Mouse (Mus musculus) right cerebral cortex, postnatal 10 days (tissue): ENCODE measurements around the gene Tmub2.

Experiments
- DNase-seq, 2 experiments: peaks; one replicate each; pipeline ENCODE4 v3.0.0; 2021; ENCODE audit warnings: low spot score in 2 of 2

Gene Tmub2

DNA sequence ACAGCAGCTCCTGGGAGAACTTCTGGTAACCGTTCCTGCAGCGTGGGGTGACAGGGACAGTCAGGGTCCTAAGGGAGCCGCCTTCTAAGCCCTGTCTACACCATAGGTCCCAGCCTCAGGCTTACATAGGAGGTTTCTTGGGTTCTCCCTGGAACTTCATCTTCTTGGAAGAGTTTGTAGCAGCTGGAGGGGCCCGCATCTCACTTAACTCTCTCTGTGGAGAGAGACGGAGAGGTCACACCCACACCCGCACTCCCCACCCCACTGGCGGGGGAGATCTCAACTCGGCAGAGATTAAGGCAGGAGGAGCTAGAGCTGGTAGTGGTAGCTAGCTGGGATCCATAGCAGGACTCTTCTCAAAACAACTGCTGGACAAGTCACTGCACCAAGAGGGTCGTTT is 23.4 kb downstream of the Tmub2 start:
- no peak for DNase-seq

DNA sequence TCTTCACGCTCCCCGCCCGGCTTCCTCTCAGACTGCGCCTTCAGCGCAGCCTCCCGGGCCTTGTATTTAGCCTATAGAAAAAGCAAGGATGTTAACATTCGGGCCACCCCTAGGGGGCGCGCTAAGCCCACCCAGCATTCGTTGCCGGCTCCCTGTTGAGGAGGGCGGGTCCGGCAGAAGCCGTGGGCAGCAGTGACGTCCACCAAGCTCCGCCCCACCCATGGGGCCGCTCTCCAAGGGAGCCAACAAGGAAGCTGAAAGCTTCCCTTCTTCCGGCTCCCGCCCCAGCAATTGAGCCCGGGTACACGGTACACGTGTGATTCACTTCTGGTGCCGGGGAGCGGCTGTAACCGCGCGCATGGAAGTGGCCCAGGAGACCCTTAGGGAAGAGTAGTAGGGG is 24.2 kb downstream of the Tmub2 start:
- DNase-seq, result peak; percentile 97 to 98

DNA sequence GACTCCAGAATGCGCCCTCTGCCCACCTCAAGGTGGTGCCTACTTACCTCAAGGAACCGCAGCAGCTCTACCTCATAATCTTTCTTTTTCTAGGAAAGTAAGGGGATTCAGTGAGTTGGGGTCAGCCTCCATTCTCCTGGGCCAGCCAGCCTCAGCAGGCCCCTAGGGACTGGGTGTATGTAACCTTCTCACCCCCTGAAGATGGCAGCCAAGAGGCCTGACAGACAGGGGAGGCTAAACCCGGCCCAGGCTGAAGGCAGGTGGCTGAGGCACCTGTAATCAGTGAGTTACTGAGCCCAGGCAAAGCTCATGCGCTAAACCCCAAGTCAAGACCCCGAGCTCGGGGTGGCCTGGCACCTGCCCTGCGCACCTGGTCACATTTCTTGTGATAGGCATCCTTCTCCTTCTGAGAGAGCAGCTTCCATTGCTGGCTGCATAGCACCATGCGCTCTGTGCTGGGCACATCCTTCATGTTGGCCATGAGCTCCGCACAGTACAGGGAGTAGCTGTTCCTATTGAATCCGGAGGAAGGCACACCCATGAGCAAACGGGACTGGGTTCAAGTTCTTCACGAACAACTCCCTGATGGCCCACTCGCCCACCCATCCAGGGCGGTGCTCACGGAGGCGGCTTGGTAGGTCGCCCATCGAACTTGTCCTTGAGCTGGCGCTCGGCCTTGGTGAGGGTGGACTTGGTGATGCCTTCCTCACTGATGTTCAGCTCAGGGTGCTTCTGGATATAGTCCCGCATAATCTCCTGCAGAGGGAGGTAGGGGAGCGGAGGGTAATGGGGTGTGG is 25.3 kb downstream of the Tmub2 start:
- DNase-seq, result peak in 1 of 2 experiments; percentile 56

DNA sequence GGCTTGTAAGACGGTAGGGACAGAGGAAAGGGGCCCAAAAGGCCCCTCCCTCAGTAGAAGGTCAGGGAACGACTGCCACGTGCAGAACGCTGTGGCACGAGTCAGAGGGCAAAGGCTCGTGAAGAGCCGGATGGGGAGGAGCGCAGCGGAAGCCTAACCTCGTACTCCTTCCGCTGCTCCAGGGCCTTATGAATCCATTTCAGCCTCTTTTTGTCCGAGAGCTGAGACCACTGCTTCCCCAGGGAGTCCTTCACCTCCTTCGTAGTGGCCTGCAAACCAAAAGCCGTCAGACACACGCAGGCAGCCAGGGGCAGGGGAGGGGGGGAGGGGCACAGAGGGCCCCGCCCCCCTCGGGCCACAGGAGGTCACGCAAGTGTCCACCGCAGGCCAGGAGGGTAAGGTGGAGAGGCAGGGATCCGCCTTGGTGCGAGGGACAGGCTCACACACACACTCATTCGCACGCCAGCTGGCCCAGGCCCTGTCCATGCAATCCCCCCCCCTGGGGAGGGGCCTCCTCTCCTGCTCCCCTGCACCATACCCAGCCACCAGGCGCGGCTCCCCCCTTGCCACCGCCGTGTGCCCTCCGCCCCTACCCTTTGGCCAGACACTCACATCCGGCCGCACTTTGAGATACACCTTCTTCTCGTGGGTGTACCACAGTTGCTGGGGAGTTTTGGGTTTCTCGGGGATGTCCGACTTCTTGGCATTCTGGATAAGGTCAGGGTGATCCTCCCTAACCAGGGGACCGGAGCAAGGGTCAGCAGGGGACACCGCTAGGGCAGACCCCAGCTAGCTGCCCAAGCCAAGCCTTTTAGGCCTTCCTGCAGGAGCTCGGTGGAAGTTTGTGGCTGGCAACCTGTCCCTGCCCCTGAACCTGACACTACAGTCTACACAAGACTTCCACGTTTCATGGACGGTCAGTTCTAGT is 26.3 kb downstream of the Tmub2 start:
- no peak for DNase-seq

DNA sequence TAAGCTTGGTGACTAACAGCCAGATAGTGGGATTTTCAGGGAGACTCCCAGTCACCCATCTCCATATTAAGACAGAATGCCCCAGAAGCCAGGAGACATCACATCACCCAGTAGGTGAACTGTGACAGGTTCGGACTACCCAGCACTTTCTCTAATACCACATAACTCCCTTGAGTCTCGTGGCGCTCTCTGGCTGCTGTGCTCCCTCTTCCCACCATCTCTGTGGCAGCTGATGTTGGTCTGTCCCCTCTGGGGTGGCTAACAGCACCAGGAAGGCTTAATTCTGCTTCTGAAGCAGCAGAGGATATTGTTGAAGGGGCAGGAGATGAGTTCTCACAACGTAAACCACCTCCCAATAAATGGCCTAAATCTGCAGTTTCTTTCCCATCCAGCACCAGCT is 27.2 kb downstream of the Tmub2 start:
- no peak for DNase-seq

DNA sequence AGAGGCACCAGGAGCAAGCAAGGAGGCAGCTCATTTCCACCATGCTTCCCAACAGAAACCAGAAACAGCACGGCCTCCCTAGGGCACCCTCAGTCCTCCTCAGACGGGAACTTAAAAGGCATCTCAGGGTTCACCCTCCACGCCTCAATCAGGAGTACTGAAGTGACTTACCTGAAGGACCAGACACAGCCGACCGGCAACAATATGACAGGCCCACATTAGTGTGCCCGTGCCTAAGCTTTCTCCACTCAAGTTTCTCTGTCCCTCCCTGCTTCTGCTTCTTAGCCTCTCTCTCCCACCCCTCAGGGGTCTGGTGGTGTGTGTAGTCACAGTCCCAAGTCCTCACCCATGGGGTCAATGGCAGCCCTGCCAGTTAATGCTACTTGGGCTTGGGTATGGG is 27.9 kb downstream of the Tmub2 start:
- no peak for DNase-seq

DNA sequence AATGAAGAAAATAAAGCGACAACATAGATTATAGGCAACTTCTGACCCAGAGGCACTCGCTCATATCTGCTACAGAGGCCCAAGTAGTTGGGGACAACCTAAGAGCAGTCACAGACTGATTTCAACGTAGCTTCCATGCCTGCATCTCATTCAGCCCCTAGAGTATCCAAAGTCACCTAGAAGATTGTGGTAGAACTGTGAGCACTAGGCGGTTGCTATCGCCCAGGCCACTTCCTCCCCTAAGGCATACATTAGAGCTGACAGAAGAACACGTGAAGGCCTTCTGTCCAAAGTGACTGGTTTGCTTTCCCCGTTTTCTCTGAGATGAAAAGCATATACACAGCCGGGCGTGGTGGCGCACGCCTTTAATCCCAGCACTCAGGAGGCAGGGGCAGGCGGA is 29.6 kb downstream of the Tmub2 start:
- DNase-seq, result no peak

DNA sequence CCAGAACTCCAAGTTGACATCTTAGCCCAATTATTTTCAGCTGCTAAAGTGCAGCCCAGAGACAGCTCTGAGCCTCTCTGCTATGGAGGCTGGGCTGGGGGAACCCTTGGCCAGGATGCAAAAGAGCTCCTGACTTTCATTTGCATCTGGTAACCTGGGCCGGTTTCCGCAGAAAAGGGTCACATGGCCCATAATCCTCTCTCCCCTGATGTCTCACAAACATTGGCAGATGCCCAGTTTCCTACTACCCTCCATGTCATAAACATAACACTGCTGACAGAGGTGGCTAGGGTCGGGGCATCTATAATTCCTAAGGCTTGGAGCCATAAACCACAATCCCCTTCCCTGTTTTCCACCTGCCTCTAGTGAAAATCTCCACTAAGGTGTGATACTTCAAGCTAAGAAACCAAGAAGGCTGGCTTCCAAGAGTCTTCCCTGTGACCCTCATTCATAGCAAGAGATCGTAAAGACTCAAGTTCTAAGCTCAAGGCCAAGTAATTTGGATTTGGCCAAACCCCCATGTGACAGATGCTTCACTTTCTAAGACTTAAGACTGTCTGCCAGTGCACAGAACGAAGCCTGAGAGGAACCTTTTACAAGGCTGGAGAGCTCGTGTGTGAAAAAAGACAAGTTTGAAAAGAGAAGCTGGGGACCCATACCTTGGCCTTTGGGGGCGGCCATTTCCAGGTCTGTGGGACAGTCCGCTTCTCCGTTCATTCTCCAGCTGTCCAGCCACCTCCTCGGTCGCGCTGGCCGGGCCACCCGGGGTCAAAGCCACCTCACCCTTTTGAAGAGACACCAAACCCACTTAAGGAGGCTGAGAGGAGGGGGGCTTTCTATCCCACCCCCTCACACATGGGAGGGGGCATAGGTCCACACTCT is 31.2 kb downstream of the Tmub2 start:
- DNase-seq, result peak in 1 of 2 experiments; percentile 50

DNA sequence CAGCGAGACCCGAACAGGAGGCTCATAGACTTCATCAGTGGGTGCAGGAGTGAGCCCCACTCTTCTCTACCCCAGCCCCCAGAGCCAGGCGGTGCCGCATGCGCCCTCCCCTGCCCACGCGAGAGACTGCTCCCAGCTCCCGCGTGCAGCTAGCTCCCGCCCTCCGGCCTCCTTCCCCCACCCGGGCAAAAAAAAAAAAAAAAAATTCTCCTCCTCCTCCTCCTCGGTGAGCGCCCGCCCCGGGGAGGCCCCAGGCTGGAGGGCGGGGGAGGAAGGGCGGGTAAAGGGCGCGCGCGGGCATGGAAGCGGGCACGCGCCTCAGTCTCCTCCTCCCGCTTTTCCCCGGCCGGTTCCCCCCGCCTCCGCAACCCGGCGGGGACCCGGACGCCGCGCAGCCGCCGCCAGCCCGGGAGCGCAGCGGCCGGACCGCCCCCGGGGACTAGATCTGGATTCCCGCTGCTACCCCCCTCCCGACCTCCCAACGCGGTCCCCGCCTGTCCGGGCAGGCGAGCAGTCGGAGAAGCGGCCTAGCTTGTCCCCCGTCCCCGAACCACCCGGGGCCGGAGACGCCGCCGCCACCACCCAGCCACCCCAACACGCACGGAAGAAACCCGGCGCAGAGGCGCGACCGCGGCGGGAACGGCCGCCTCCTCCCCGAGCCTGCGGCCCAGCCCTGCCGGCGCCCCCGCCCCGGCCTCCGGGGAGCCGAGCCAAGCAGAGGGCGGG is 32.0 kb downstream of the Tmub2 start:
- peak; percentile 92 for DNase-seq

DNA sequence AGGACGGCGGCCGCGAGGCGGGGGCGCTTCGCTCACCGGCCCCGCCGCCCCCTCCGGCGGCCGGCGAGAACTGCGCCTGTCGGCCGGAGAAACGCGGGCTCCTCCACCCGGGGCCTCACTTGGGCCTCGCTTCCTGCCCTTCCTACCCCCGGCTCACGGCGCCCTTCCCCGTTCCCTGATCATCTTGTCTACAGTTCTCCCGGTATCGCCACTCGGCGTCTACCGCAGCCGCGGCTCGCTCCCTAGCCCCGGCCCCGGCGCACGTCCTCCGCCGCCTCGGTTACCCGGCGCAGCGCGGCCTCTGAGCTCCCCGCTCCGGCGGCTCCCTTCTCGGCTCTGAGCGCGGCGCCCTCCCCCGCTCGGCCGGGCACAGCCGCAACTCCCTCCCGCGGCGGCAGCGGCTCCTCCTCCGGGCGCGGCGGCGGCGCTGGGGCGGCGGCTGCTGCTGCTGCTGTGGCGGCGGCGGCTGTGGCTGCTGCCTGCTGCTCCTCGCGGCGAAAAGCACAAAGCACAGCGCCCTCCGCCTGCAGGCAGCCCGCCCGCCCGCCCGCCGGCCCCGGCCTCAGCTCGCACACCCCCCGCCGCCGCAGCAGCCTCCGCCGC is 32.7 kb downstream of the Tmub2 start:
- peak; percentile 68 to 76 for DNase-seq

DNA sequence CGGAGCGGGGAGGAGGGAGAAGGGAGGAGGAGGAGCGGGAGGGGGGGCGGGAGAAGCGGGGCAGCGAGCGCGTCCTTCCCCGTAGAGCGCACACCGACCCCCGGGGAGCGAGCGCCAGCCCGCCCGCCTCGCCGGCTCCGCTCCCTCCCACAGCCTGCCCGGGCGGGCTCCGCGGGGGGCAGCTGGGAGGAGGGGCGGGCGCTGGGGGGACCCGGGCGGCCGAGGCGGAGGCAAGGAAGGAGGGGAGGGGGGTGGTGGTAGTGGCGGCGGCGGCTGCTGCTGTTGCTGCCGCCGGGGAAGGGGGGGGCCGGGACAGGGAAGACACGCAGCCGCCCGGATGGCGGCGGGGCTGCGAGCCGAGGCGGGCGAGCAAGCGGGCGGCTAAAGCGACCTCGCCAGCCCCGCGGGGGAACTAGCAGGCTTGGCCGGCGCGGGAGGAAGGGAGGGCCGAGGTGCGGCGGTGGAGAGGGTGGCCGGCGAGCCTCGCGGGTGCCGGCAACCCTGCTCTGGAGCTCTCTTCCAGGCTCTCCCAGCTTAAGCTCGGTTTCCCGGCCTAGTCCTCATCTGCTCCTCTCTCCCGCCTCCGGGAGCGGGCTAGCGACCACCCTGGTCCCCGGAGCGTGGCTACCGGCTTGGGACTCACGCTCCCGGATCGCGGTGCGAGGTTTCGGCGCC is 33.3 kb downstream of the Tmub2 start:
- DNase-seq, result peak; percentile 78 to 80

DNA sequence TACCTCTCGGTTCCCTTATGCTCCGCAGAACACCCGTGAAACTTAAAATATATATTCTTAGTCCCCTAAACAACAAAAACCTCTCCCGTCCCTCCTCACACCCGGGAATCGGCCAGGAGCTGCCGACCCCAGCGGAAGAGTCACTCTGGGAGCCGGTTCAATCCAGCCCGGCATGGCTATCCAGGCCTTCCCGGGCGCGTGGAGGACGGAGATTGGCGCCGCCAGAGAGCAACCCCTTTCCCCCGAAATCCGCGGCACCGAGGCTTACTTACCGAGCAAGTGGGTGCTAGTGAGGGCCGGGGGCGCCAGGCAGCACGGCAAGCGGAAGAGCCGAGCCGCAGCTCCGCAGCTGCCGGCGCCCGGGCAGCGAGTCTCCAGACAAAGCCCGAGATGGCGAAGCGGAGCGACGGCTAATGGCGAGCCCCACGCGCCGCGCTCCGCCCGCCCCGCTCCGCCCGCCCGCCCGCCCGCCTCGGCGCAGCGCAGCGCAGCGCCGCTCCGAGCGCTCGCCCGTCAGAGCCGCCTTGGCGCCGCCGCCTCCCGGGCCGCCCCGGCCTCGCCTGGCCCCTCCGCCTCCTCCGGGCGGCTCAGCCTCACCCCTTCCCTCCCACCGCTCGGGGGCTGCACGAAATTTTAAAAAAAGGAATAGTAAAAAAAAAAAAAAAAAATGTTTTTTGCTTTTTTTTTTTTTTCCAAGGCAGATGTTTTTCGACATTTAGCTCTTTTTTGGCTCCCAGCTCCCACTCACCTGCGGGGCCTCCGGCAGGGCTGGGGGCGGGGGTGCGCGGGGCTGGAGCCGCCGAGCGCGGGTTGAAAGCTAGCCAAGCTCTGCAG is 34.1 kb downstream of the Tmub2 start:
- DNase-seq, result peak; percentile 57 to 72

DNA sequence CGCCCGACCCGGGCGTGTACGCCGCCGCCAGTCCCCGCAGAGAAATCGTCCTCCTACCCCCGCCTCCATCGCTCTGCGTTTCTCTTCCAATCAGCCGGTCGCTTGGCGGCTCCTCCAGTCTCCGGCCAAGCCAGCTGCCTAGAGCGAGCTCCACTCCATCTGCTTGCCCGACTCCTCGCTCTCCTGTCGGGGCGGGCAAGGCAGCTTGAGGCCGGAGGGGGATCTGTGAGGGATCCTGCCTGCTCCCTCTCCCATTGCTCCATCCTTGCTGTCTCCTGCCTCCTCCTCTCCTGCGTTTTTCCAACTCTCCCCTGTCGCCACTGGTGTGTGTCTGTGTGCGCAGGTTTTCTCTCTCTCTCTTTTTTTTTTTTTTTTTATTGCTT is 34.7 kb downstream of the Tmub2 start, which contains the start of gene Ubtf:
Gene Ubtf, minus strand, starts transcription at position 333 of the 383 bp plus-strand sequence.
- DNase-seq, result peak; percentile 91 to 94

DNA sequence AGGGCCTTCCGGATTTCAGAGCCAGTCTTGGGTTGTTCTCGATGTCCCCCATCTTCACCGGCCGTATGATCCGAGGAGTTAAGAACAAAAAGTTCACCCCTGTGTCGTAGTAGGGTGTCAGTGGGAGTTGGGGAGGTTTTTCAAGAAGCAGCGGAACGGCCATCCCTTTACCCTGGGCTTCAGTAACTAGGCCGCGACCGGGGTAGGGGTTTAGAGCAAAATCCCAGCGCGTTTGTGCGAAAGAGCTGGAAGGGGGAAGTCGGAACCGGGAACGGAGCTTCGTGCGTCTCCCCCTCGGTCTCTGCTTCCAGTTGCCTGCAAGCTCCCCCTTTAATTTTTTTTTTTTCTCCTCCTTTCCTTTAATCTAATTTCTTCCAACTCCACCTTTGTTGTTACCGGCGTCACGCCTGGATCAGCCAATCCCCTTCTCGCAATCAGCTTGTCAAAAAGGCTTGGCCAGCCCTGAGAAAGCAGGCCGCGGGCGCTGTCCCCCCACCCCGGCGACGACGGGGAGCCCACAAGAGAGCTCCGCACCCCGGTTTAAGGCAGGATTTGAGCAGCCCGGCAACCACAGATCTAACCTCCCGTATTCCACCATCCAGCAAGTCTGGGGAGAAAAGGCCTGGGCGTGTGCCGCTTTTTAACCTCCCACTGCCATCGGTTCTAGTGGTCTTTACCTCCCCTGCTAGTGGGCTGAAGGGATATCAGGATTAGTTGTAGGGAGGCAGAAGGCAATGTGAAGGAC is 35.4 kb downstream of the Tmub2 start:
- DNase-seq, result peak; percentile 95 to 97

DNA sequence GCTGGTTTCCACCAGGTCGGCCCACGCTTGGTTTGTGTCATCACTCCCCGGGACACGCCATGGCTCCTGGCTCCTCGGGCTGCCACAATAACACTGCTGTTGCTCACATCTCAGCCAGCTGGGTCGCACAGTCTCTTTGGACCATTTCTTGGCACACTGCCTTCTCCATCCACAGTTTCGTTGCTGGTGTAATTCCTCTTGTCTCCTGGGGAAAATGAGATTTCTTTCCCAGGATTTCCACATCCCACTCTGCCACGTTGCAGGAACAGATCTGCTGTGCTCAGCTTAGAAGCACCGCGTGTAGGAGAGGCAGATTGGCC is 35.9 kb downstream of the Tmub2 start:
- DNase-seq, result peak; percentile 89 to 93

DNA sequence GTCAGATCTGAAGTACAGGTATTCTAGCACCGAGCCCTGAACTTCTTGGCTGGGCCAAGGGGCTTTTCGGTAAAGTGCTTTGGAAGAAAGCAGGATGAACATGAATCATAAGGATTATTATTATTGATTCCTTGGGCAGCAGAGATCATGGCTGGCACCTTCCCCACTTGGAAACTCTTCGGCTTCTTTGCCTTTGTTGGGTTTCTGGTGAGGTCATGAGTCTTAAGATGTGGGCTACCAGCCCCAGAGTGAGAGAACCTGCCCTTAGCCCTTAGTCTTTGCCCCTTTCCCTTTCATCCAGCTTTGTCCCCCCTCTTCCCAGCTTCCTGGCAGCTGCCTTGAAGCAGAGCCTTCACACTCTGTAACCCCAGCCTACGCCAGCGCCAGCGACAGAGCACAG is 37.2 kb downstream of the Tmub2 start:
- peak in 1 of 2 experiments; percentile 28 for DNase-seq

DNA sequence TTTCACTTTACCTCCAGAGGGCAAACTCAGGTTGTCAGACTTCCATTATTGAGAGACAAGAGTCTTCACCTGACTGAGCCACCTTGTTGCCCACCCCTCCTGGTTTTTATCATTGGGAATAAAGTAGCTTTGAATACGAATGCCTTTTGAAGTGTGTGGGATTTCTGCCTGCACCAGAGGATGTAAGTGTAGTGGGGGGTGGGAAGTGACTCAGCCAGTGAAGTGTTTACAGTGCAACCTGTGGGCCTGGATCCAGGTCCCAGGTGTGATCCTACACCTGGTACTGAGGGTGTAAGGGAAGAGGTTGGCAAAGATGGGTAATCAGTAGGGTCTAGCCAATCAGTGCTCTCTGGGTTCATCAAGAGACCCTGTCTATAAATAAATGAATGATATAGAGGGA is 38.8 kb downstream of the Tmub2 start:
- DNase-seq, result peak in 1 of 2 experiments; percentile 39

DNA sequence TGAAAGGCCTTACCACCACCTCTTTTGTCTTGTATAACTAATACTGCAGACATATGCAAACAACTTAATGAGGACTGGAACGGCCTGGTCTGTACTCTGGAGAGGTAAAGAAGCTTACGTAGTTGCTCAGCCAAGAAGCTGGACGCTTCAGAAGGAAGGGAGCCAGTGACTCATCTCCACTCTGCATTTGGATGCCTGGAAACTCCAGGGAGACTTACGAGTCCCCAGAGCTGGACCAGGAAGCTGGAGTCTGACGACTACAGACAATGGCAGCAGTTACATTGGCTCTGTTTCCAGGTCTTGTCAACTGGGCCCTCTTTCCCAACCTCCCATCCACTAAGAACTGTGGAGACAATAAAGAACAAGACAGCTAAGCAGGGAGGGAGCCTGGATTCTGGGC is 42.5 kb downstream of the Tmub2 start:
- no peak for DNase-seq

DNA sequence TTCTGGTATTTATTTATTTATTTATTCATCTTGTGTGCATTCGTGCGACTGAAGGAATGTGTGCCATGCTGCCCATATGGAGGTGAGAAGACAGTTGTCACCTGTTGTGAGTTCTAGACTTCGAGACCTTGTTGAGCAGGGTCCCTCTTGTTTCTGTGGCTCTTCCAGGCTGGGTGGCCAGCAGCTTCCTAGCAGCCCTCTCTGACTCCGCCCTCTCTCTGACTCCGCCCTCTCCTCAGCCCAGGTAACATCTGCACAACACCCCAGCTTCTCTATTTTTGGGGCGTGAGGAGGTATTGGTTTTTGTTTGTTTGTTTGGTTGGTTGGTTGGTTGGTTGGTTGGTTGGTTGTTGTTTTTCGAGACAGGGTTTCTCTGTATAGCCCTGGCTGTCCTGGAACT is 43.1 kb downstream of the Tmub2 start:
- no peak for DNase-seq
